Mouse (Mus musculus): ENCODE measurements around the gene Pdcd5. TPM values are rescaled to one million over a fixed set of nuclear protein-coding genes. Genes with fewer than 3 reads are reported as not detected.

The Pdcd5 gene
- 80.7 TPM for polyA plus RNA-seq (2021)

- DNase-seq (ENCODE audit: low read depth, low spot score) (peak; percentile 89), ATAC-seq (peak; percentile 82)
- TF ChIP-seq CTCF (IDR thresholded peaks at IDR 0.05) = no peak
- in situ Hi-C loops (cut with MboI; ENCODE audit: low pct_unique_long_range_greater_than_20kb) = no loop called here
- CTCF ChIA-PET = no interaction called here
- POLR2A ChIA-PET = no interaction called here
- H3K27me3 ChIP-seq = peaks cover 3% of the 10 kb centered on the region
Measured at GRCm38 (mm10) chr7:35647101-35647698, at the start of gene Pdcd5. Gene Pdcd5 (minus strand): TSS chr7:35647521.

GRCm38 (mm10) chr7:35692641-35693040, 45.3 kb upstream of the Pdcd5 start:
- TF ChIP-seq CTCF (IDR thresholded peaks at IDR 0.05) = no peak
- in situ Hi-C loops (cut with MboI; ENCODE audit: low pct_unique_long_range_greater_than_20kb) = loop anchor here (25.0 kb wide), 1 partner anchor 1670 kb away; no protein-coding TSS in a partner anchor
- ATAC-seq = no peak
- ChIA-PET CTCF (interaction anchor here (1.3 kb wide), 1 partner anchor 65 kb away, joined by 3 read pairs; no protein-coding TSS in a partner anchor), POLR2A (interaction anchor here (0.8 kb wide), 1 partner anchor 38 kb away, joined by 3 read pairs; no protein-coding TSS in a partner anchor)
- DNase-seq (ENCODE audit: low read depth, low spot score) = no peak
- no peaks in the 10 kb centered on the region for H3K27me3 ChIP-seq

GRCm38 (mm10) chr7:35692117-35692516, 44.8 kb upstream of the Pdcd5 start:
- DNase-seq (ENCODE audit: low read depth, low spot score) (no peak), ATAC-seq (no peak)
- TF ChIP-seq CTCF (IDR thresholded peaks at IDR 0.05) = no peak
- ChIA-PET CTCF (interaction anchor here (1.3 kb wide), 1 partner anchor 66 kb away, joined by 3 read pairs; no protein-coding TSS in a partner anchor), POLR2A (no interaction called here)
- in situ Hi-C loops (cut with MboI; ENCODE audit: low pct_unique_long_range_greater_than_20kb) = loop anchor here (25.0 kb wide), 1 partner anchor 1670 kb away; no protein-coding TSS in a partner anchor
- no peaks in the 10 kb centered on the region for H3K27me3 ChIP-seq

- in situ Hi-C loops (cut with MboI; ENCODE audit: low pct_unique_long_range_greater_than_20kb) = loop anchor here (5.0 to 25.0 kb wide), 3 partner anchors 68 to 1673 kb away; no protein-coding TSS in a partner anchor
- ChIA-PET POLR2A (no interaction called here), CTCF (no interaction called here)
- ATAC-seq (no peak), DNase-seq (ENCODE audit: low read depth, low spot score) (peak; percentile 28)
- no peak for TF ChIP-seq CTCF (IDR thresholded peaks at IDR 0.05)
- no peaks in the 10 kb centered on the region for H3K27me3 ChIP-seq
Measured at GRCm38 (mm10) chr7:35688781-35689349, 41.5 kb upstream of the Pdcd5 start.

- no peaks in the 10 kb centered on the region for H3K27me3 ChIP-seq
- ATAC-seq (no peak), DNase-seq (ENCODE audit: low read depth, low spot score) (no peak)
- no peak for TF ChIP-seq CTCF (IDR thresholded peaks at IDR 0.05)
- in situ Hi-C loops (cut with MboI; ENCODE audit: low pct_unique_long_range_greater_than_20kb) = loop anchor here (5.0 to 25.0 kb wide), 3 partner anchors 69 to 1674 kb away; no protein-coding TSS in a partner anchor
- CTCF ChIA-PET = interaction anchor here (2.2 kb wide), 1 partner anchor 13 kb away, joined by 4 read pairs; no protein-coding TSS in a partner anchor
- POLR2A ChIA-PET = no interaction called here
Measured at GRCm38 (mm10) chr7:35688276-35688675, 41.0 kb upstream of the Pdcd5 start.

GRCm38 (mm10) chr7:35687229-35687628, 39.9 kb upstream of the Pdcd5 start:
- in situ Hi-C loops (cut with MboI; ENCODE audit: low pct_unique_long_range_greater_than_20kb) = loop anchor here (5.0 to 25.0 kb wide), 3 partner anchors 70 to 1675 kb away; no protein-coding TSS in a partner anchor
- no peak for DNase-seq (ENCODE audit: low read depth, low spot score)
- ATAC-seq = no peak
- ChIA-PET POLR2A (no interaction called here), CTCF (interaction anchor here (0.7 to 2.2 kb wide), 5 partner anchors 9 to 23 kb away, joined by 3 to 7 read pairs (median 3); no protein-coding TSS in a partner anchor)
- H3K27me3 ChIP-seq = no peaks in the 10 kb centered on the region
- no peak for TF ChIP-seq CTCF (IDR thresholded peaks at IDR 0.05)

- DNase-seq (ENCODE audit: low read depth, low spot score) (no peak), ATAC-seq (no peak)
- in situ Hi-C loops (cut with MboI; ENCODE audit: low pct_unique_long_range_greater_than_20kb) = loop anchor here (5.0 to 25.0 kb wide), 3 partner anchors 71 to 1676 kb away; no protein-coding TSS in a partner anchor
- POLR2A ChIA-PET = no interaction called here
- TF ChIP-seq CTCF (IDR thresholded peaks at IDR 0.05) = peak; percentile 93
- CTCF ChIA-PET = interaction anchor here (0.7 to 2.2 kb wide), 7 partner anchors 9 to 69 kb away, joined by 3 to 7 read pairs (median 3); no protein-coding TSS in a partner anchor
- H3K27me3 ChIP-seq = no peaks in the 10 kb centered on the region
Measured at GRCm38 (mm10) chr7:35686756-35687155, 39.4 kb upstream of the Pdcd5 start.

- H3K27me3 ChIP-seq = no peaks in the 10 kb centered on the region
- CTCF ChIA-PET = interaction anchor here (0.8 to 2.2 kb wide), 6 partner anchors 11 to 69 kb away, joined by 3 to 7 read pairs (median 4); no protein-coding TSS in a partner anchor
- TF ChIP-seq CTCF (IDR thresholded peaks at IDR 0.05) = no peak
- in situ Hi-C loops (cut with MboI; ENCODE audit: low pct_unique_long_range_greater_than_20kb) = loop anchor here (5.0 to 25.0 kb wide), 3 partner anchors 71 to 1676 kb away; no protein-coding TSS in a partner anchor
- POLR2A ChIA-PET = no interaction called here
- no peak for DNase-seq (ENCODE audit: low read depth, low spot score)
- ATAC-seq = no peak
Measured at GRCm38 (mm10) chr7:35686216-35686615, 38.9 kb upstream of the Pdcd5 start.

GRCm38 (mm10) chr7:35683409-35684122, 36.2 kb upstream of the Pdcd5 start:
- ATAC-seq = no peak
- CTCF ChIA-PET = no interaction called here
- no peaks in the 10 kb centered on the region for H3K27me3 ChIP-seq
- no peak for DNase-seq (ENCODE audit: low read depth, low spot score)
- TF ChIP-seq CTCF (IDR thresholded peaks at IDR 0.05) = no peak
- POLR2A ChIA-PET = no interaction called here
- in situ Hi-C loops (cut with MboI; ENCODE audit: low pct_unique_long_range_greater_than_20kb) = loop anchor here (10.0 to 25.0 kb wide), 2 partner anchors 171 to 1679 kb away; no protein-coding TSS in a partner anchor

- DNase-seq (ENCODE audit: low read depth, low spot score) (no peak), ATAC-seq (no peak)
- ChIA-PET POLR2A (no interaction called here), CTCF (interaction anchor here (0.9 kb wide), 1 partner anchor 32 kb away, joined by 3 read pairs; no protein-coding TSS in a partner anchor)
- TF ChIP-seq CTCF (IDR thresholded peaks at IDR 0.05) = peak; percentile 72
- in situ Hi-C loops (cut with MboI; ENCODE audit: low pct_unique_long_range_greater_than_20kb) = loop anchor here (10.0 to 25.0 kb wide), 2 partner anchors 173 to 1681 kb away; no protein-coding TSS in a partner anchor
- H3K27me3 ChIP-seq = no peaks in the 10 kb centered on the region
Measured at GRCm38 (mm10) chr7:35681559-35681958, 34.2 kb upstream of the Pdcd5 start.
